Mouse (Mus musculus): ENCODE data around the gene Pik3c2b. TPM values are rescaled to one million over a fixed set of nuclear protein-coding genes. Genes with fewer than 3 reads are reported as not detected.

Pik3c2b gene
- total RNA-seq, 1 experiment: 3.1 TPM

DNA sequence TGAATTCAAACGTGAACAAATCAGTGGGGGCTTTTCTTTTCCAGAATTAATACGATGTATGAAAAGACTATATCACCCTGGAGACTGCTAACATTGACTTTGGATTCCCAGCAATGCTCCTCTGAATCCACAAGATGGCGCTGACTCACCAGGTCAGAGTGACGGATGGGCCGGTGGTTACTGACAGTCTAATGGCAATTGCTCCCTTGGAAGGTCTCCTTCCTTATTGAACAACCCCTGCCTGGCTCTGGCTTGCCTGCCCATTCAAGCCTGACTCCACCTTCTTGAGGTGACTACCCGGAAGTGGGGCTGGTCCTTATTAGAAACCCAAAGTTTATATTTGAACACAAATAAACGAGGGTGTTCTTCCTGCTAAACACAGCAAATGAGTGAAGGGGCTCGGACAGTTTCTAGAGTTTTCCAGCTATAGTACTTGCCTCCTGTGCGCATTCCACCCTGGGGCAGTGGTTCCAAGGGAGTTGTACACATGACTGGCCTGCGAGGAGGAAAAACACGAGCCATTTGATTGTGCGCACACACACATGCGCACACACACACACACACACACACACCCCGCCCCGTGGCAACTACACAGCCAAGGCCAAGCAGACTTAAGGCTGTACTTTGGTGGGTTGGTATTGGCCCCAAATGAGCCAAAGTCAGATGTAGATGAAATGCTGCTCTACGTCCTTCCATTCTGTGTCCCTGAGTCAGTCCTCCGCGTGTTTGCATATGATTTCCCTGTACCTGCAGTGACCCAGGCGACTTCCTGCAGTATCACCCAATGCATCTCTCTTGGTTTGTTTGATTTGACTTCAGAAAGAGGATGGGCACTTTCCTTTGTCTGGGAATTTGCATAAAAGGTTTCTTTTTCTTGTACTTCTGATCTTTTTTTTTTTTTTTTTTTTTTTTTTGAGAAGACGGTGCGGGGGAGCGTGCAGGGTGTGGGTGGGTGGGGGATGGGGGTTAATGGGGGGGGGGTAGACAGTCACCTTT is 100.8 kb downstream of the Pik3c2b start:
- H3K27ac ChIP-seq (ENCODE audit: insufficient read depth, low read depth, low read length, poor library complexity, severe bottlenecking): peak overlapping the region; percentile 3; the same call in 1 of the 2 replicates
- H3K9me3 ChIP-seq (ENCODE audit: control insufficient read depth, insufficient read depth, low read depth, low read length): no peaks in the 10 kb centered on the region
- DNase-seq (ENCODE audit: low read depth, low spot score): no peak
- peak overlapping the region; percentile 2; the same call in 1 of the 2 replicates for H3K9ac ChIP-seq (ENCODE audit: insufficient read depth, low read depth, low read length, poor library complexity, severe bottlenecking)
- H3K36me3 ChIP-seq (ENCODE audit: control insufficient read depth, insufficient read depth, low read length, poor library complexity, severe bottlenecking): peaks cover 2% of the 10 kb centered on the region
- TF ChIP-seq ZNF384 (IDR thresholded peaks at IDR 0.05; ENCODE audit: low read depth, low read length): peak; percentile 40; the same call in 1 of the 2 replicates
- no peak for TF ChIP-seq HCFC1 (IDR thresholded peaks at IDR 0.05; ENCODE audit: borderline replicate concordance, insufficient read depth, low read length)
- peak; percentile 68; the same call in 1 of the 2 replicates for TF ChIP-seq ZC3H11A (IDR thresholded peaks at IDR 0.05; ENCODE audit: borderline replicate concordance, low read depth, low read length)
- TF ChIP-seq CHD2 (IDR thresholded peaks at IDR 0.05; ENCODE audit: low read depth, low read length): no peak
- in situ Hi-C loops (cut with MboI; ENCODE audit: low sequenced_read_pairs in 2 of 2, unreplicated experiment in 2 of 2): loop anchor here (25.0 kb wide), 1 partner anchor 109 kb away; the partner anchor contains the start of genes Mdm4 (in 2 of the 2) and Pik3c2b (in 2 of the 2)
- peaks cover 0 to 6% of the 10 kb centered on the region in 2 experiments; a peak in 1 of 4 replicates for H3K4me1 ChIP-seq (ENCODE audit: control insufficient read depth in 2 of 2, insufficient read depth in 2 of 2, low read length in 2 of 2, poor library complexity in 1 of 2)
- H3K4me3 ChIP-seq (ENCODE audit: insufficient read depth in 1 of 2, low read depth in 1 of 2, low read length in 2 of 2, poor library complexity in 1 of 2, severe bottlenecking in 1 of 2): peak overlapping the region; percentile 1 to 42; a peak in 3 of 4 replicates

- no peak overlapping the region for H3K27ac ChIP-seq (ENCODE audit: insufficient read depth, low read depth, low read length, poor library complexity, severe bottlenecking)
- TF ChIP-seq ZC3H11A (IDR thresholded peaks at IDR 0.05; ENCODE audit: borderline replicate concordance, low read depth, low read length): no peak
- TF ChIP-seq ZNF384 (IDR thresholded peaks at IDR 0.05; ENCODE audit: low read depth, low read length): no peak
- no peak for TF ChIP-seq HCFC1 (IDR thresholded peaks at IDR 0.05; ENCODE audit: borderline replicate concordance, insufficient read depth, low read length)
- no peaks in the 10 kb centered on the region for H3K36me3 ChIP-seq (ENCODE audit: control insufficient read depth, insufficient read depth, low read length, poor library complexity, severe bottlenecking)
- no peak for DNase-seq (ENCODE audit: low read depth, low spot score)
- H3K4me3 ChIP-seq (ENCODE audit: insufficient read depth in 1 of 2, low read depth in 1 of 2, low read length in 2 of 2, poor library complexity in 1 of 2, severe bottlenecking in 1 of 2): no peak overlapping the region
- peaks cover 0 to 6% of the 10 kb centered on the region in 2 experiments; a peak in 1 of 4 replicates for H3K4me1 ChIP-seq (ENCODE audit: control insufficient read depth in 2 of 2, insufficient read depth in 2 of 2, low read length in 2 of 2, poor library complexity in 1 of 2)
- in situ Hi-C loops (cut with MboI; ENCODE audit: low sequenced_read_pairs in 2 of 2, unreplicated experiment in 2 of 2): loop anchor here (25.0 kb wide), 1 partner anchor 110 kb away; the partner anchor contains the start of genes Mdm4 (in 2 of the 2) and Pik3c2b (in 2 of the 2)
- no peak overlapping the region for H3K9ac ChIP-seq (ENCODE audit: insufficient read depth, low read depth, low read length, poor library complexity, severe bottlenecking)
- H3K9me3 ChIP-seq (ENCODE audit: control insufficient read depth, insufficient read depth, low read depth, low read length): no peaks in the 10 kb centered on the region
These were observed 101.9 kb downstream of the Pik3c2b start for GRCm38 (mm10) chr1:133147324-133147723.

- no peaks in the 10 kb centered on the region for H3K36me3 ChIP-seq (ENCODE audit: control insufficient read depth, insufficient read depth, low read length, poor library complexity, severe bottlenecking)
- in situ Hi-C loops (cut with MboI; ENCODE audit: low sequenced_read_pairs in 2 of 2, unreplicated experiment in 2 of 2): loop anchor here (25.0 kb wide), 1 partner anchor 111 kb away; the partner anchor contains the start of genes Mdm4 (in 2 of the 2) and Pik3c2b (in 2 of the 2)
- no peaks in the 10 kb centered on the region for H3K9me3 ChIP-seq (ENCODE audit: control insufficient read depth, insufficient read depth, low read depth, low read length)
- H3K4me3 ChIP-seq (ENCODE audit: insufficient read depth in 1 of 2, low read depth in 1 of 2, low read length in 2 of 2, poor library complexity in 1 of 2, severe bottlenecking in 1 of 2): no peak overlapping the region
- no peak overlapping the region for H3K27ac ChIP-seq (ENCODE audit: insufficient read depth, low read depth, low read length, poor library complexity, severe bottlenecking)
- no peak for DNase-seq (ENCODE audit: low read depth, low spot score)
- TF ChIP-seq ZC3H11A (IDR thresholded peaks at IDR 0.05; ENCODE audit: borderline replicate concordance, low read depth, low read length): no peak
- TF ChIP-seq CHD2 (IDR thresholded peaks at IDR 0.05; ENCODE audit: low read depth, low read length): no peak
- TF ChIP-seq MAFK (IDR thresholded peaks at IDR 0.05; ENCODE audit: insufficient read depth, low read depth, low read length): no peak
- no peak for TF ChIP-seq ZNF384 (IDR thresholded peaks at IDR 0.05; ENCODE audit: low read depth, low read length)
- no peak for TF ChIP-seq HCFC1 (IDR thresholded peaks at IDR 0.05; ENCODE audit: borderline replicate concordance, insufficient read depth, low read length)
- peaks cover 0 to 6% of the 10 kb centered on the region in 2 experiments; a peak in 1 of 4 replicates for H3K4me1 ChIP-seq (ENCODE audit: control insufficient read depth in 2 of 2, insufficient read depth in 2 of 2, low read length in 2 of 2, poor library complexity in 1 of 2)
- no peak overlapping the region for H3K9ac ChIP-seq (ENCODE audit: insufficient read depth, low read depth, low read length, poor library complexity, severe bottlenecking)
These were observed 102.7 kb downstream of the Pik3c2b start for GRCm38 (mm10) chr1:133148122-133148521.

- Histone ChIP-seq H3K9me3 (ENCODE audit: control insufficient read depth, insufficient read depth, low read depth, low read length) (no peaks in the 10 kb centered on the region), H3K36me3 (ENCODE audit: control insufficient read depth, insufficient read depth, low read length, poor library complexity, severe bottlenecking) (no peaks in the 10 kb centered on the region), H3K27ac (ENCODE audit: insufficient read depth, low read depth, low read length, poor library complexity, severe bottlenecking) (no peak overlapping the region), H3K9ac (ENCODE audit: insufficient read depth, low read depth, low read length, poor library complexity, severe bottlenecking) (no peak overlapping the region), H3K4me3 (ENCODE audit: insufficient read depth in 1 of 2, low read depth in 1 of 2, low read length in 2 of 2, poor library complexity in 1 of 2, severe bottlenecking in 1 of 2) (no peak overlapping the region), H3K4me1 (ENCODE audit: control insufficient read depth in 2 of 2, insufficient read depth in 2 of 2, low read length in 2 of 2, poor library complexity in 1 of 2) (peaks cover 0 to 6% of the 10 kb centered on the region in 2 experiments; a peak in 1 of 4 replicates)
- TF ChIP-seq ZC3H11A (IDR thresholded peaks at IDR 0.05; ENCODE audit: borderline replicate concordance, low read depth, low read length) (no peak), CHD2 (IDR thresholded peaks at IDR 0.05; ENCODE audit: low read depth, low read length) (no peak), ZNF384 (IDR thresholded peaks at IDR 0.05; ENCODE audit: low read depth, low read length) (no peak)
- DNase-seq (ENCODE audit: low read depth, low spot score): no peak
- in situ Hi-C loops (cut with MboI; ENCODE audit: low sequenced_read_pairs in 2 of 2, unreplicated experiment in 2 of 2): loop anchor here (25.0 kb wide), 2 partner anchors 212 to 462 kb away; partner anchors contain the start of genes Etnk2 (in 1 of the 2), Ren1 (in 1 of the 2) and Snrpe (in 1 of the 2)
These were observed 105.1 kb downstream of the Pik3c2b start for GRCm38 (mm10) chr1:133150556-133150955.
